Mouse (Mus musculus): ENCODE results near the gene Heatr4.
"Not testable (repeated sequence)": the region's sequence is repeated elsewhere in the genome, so short reads cannot be mapped to it uniquely, and the experiment has no call there.

The Heatr4 gene

GRCm38 (mm10) chr12:83984752-83985151, at the start of gene Heatr4:
Heatr4 (minus strand) TSS chr12:83984852.
- DNase-seq (ENCODE audit: low spot score) = no peak

GRCm38 (mm10) chr12:84034108-84034507, 49.5 kb upstream of the Heatr4 start:
- DNase-seq (ENCODE audit: low spot score) = no peak

- DNase-seq (ENCODE audit: low spot score) = not testable (repeated sequence)
These were observed 48.6 kb upstream of the Heatr4 start for GRCm38 (mm10) chr12:84033302-84033701.

- no peak for DNase-seq (ENCODE audit: low spot score)
These were observed 48.2 kb upstream of the Heatr4 start for GRCm38 (mm10) chr12:84032854-84033253.

GRCm38 (mm10) chr12:84030659-84031332, 46.1 kb upstream of the Heatr4 start:
- peak; percentile 80 for DNase-seq (ENCODE audit: low spot score)

- DNase-seq (ENCODE audit: low spot score) = not testable (repeated sequence)
These were observed 44.4 kb upstream of the Heatr4 start for GRCm38 (mm10) chr12:84029043-84029442.

- not testable (repeated sequence) for DNase-seq (ENCODE audit: low spot score)
These were observed 43.7 kb upstream of the Heatr4 start for GRCm38 (mm10) chr12:84028328-84028727.

- no peak for DNase-seq (ENCODE audit: low spot score)
These were observed 41.2 kb upstream of the Heatr4 start for GRCm38 (mm10) chr12:84025888-84026287.

GRCm38 (mm10) chr12:84023052-84023745, 38.5 kb upstream of the Heatr4 start:
- DNase-seq (ENCODE audit: low spot score) = no peak

- not testable (repeated sequence) for DNase-seq (ENCODE audit: low spot score)
These were observed 37.6 kb upstream of the Heatr4 start for GRCm38 (mm10) chr12:84022266-84022665.

GRCm38 (mm10) chr12:84020528-84020927, 35.9 kb upstream of the Heatr4 start:
- DNase-seq (ENCODE audit: low spot score) = peak; percentile 54

GRCm38 (mm10) chr12:84013701-84014100, 29.0 kb upstream of the Heatr4 start:
- no peak for DNase-seq (ENCODE audit: low spot score)

GRCm38 (mm10) chr12:84013130-84013529, 28.5 kb upstream of the Heatr4 start:
- DNase-seq (ENCODE audit: low spot score) = no peak

GRCm38 (mm10) chr12:84011251-84012040, 26.8 kb upstream of the Heatr4 start:
- DNase-seq (ENCODE audit: low spot score) = peak; percentile 83

GRCm38 (mm10) chr12:84010201-84010600, 25.5 kb upstream of the Heatr4 start:
- no peak for DNase-seq (ENCODE audit: low spot score)

GRCm38 (mm10) chr12:84009171-84009965, 24.7 kb upstream of the Heatr4 start, which contains the start of gene Acot1:
Acot1 (plus strand) TSS chr12:84009490.
- DNase-seq (ENCODE audit: low spot score) = peak; percentile 82

- no peak for DNase-seq (ENCODE audit: low spot score)
These were observed 24.1 kb upstream of the Heatr4 start for GRCm38 (mm10) chr12:84008729-84009128.

GRCm38 (mm10) chr12:84008251-84008650, 23.6 kb upstream of the Heatr4 start:
- DNase-seq (ENCODE audit: low spot score) = no peak

- no peak for DNase-seq (ENCODE audit: low spot score)
These were observed 19.2 kb upstream of the Heatr4 start for GRCm38 (mm10) chr12:84003866-84004265.

GRCm38 (mm10) chr12:84000418-84000817, 15.8 kb upstream of the Heatr4 start:
- no peak for DNase-seq (ENCODE audit: low spot score)

GRCm38 (mm10) chr12:83999237-83999636, 14.6 kb upstream of the Heatr4 start:
- peak; percentile 67 for DNase-seq (ENCODE audit: low spot score)

All from testis, postnatal 10 days (tissue).